Mouse (Mus musculus) mouse trophoblast stem cell (cell line): ENCODE measurements at regions not wholly inside any gene's neighbourhood (a gene's known extent, or its start where the extent isn't known, plus 50 kb on each side); places are given as distances from the start of the nearest gene placed in this dataset.

Experiments
- in situ Hi-C, 2 experiments: fragments of 300-500 bp; cut with MseI, MboI; formaldehyde crosslinking; loops; 2 replicates in 1 of 2; 3 replicates in 1 of 2; pipeline ENCODE4 v1.15.1; 2025

DNA sequence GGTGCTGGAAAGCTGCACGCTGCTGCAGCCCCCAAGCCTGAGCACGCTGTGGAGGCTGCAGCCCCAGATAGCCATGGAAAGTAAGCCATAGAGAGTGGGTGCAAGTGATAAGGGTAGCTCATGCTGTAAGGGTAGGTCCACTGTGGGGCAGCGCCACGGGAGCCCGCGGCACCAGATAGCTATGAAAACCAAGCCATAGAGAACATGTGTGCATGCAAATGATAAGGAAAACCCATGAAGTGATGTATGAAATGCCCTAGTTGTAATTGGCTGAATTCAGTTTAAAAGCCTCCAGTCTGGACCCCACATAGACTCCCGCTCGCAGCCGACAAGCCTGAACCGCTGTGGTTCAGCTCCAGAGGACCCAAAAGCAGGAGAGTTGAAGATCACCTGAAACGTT lies 58.8 kb upstream of the L3mbtl3 start:
- in situ Hi-C loops, result no loop called here

DNA sequence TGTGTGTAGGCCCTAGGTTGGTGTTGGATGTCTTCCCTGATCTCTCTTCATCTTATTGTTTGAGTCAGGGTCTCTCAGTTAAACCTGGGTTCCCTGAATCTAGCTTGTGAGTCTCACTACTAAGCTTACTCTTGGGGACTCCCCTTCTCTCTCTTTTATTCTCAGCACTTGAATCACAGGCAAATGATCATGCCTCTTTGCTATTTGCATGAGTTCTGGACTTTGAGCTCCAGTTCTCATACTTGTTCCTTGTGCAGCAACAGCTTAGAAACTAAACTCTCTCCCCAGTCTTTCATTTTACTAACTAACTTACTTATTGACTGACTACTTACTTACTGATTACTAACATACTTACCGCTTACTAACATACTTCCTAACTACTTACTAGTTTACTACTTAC lies 64.9 kb upstream of the L3mbtl3 start:
- in situ Hi-C loops, result no loop called here

DNA sequence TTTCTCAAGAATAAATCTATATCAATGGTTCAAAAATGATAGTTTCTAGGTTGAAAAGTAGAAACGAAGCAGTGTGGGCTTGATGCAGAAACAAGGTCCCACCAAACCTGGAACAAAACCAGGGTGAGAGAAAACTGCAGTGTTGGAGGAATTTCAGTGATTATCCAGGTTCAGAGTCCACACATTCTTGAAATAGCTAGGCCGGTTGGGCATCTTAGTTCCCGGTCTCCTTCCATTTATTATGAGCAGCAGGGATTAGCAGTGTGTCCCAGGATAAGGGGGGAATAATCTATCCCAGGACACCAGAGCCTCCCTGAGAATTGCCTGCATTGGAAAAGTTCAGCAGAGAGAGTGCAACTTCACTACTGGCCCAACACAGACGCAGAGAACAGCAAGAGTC lies 108.5 kb upstream of the L3mbtl3 start:
- in situ Hi-C loops, result no loop called here

DNA sequence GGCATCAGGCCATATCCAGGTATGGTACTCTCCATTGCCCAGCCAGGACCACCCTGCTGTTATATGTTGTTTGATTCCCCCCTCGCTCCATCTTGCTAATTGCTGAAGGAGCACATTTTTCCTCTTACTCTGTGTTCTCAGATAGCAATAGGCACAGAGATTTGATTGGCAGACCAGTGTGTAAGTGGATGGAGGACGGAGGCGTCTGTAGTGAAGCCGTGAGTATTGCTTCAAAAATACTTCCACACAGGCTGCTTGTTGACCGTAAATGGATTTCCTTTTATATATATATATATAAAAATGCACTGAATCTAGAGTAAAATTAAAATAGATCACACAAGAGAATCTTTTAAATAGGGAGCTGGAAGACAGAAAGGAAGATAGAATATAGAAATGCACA lies 115.6 kb upstream of the L3mbtl3 start:
- in situ Hi-C loops, result no loop called here

DNA sequence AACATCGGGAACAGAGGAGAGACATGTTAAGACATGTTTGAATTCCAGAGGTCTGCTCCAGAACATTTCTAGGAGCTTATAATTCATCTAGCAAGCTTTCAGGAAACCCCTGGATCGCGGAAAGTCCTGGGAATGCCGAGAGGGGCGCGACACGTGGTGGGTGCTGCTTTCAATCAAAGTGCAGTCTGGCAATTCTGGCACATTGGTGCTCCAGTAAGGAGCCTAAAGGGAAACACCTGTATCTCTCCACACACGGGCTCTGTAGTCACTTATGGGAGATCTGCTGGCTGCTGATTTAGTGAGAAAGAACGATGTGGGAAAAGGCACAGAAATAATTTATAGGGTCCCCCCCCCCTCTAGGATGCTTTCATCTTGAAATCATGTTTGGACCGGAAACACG lies 116.4 kb upstream of the L3mbtl3 start:
- in situ Hi-C loops, result no loop called here

DNA sequence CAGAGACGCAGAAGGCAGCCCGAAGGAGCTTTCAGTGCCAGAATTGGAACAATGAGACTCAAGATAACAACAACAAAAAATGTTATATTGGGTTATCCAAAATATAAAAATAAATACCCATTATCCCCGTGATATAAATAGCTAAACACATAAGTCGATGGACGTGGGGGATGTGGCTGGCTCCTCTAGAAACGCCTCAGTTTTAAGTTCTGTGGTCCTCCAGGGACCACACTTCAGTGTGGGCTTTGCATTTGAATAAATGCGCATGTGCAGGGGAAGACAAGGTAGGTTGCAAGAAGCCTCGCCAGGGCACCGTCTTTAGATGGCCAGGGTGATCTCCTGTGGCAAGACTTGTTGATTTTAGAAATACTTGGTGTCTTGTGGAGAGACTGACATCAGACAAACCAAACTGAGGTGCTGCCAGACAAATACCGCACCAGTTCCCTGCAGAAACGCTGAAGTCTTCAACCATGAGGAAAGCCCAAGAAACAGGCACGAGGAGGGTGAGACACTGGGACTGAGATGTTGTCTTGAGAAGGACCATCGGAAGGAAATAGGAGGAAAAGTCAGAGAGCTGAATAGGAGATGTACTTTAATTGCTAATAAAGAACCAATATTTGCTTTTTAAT lies 117.2 kb upstream of the L3mbtl3 start:
- in situ Hi-C loops, result no loop called here

DNA sequence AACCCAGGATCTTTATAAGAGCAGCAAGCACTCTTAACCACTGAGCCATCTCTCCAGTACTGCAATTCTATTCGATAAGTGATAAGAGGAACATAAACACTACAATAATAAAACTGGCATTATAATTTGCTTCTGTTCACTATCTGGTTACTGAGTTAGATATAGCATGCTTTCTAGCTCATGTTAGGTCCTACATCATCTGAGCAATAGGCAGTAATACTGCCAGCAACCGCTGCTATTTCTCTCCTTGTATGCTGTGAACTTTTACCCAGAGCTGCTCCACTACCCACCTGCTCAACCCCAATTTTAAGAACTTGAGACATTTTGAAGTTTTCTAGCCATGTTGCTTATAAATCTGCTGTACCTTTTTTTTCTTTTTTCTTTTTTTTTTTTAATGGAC lies 118.0 kb upstream of the L3mbtl3 start:
- in situ Hi-C loops, result no loop called here

DNA sequence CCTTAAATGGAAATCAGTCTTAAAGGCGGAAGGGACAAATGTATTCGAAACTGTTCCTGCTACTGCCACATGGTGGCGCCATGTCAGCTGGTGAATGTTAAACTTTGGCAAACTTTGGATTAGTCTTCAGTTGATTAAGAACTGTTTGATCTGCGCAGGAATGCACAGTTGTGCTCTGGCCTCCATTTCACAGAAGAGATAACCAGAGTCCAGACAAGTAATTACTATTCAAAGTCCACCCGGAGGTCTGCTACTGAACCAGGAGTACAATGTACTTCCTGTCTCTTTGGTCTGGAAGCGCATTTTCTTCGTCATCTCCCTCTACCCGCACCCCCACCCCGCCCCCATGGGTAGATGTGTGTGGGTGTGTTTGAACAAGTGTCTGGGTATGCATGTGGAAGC lies 118.6 kb upstream of the L3mbtl3 start:
- in situ Hi-C loops, result no loop called here

DNA sequence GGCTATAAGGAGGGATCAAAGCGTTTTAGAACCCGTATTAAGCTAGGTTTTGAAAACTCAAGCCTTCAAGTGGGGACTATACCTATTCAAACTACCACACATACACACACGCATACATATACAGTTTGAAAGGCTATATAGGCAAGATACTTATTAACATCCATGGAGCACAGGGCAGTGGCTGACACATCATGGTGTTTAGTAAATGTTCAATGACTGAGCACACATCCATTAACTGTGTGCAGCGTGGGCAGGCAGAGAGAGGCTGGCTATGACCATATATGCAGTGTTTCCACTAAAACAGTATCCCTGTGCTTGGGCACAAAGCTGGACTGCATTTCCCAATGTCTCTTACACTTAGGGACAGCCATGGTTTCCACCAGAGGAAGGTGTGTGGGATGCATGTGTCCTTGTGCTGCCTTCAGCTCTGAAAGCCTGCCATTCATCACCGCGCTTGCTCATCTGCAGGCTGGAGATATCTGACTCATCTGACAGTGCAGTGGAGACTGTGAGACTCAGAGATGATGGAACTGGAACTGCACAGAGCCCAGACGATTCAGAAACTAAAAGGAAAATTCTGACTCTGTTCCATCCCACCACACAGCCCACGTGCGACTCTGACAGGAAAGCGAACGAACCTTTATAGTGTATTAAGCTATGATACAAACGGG lies 124.6 kb upstream of the L3mbtl3 start:
- in situ Hi-C loops, result loop anchor here in 1 of 2 experiments (25.0 kb wide), 1 partner anchor 387 kb away; no protein-coding TSS in a partner anchor

DNA sequence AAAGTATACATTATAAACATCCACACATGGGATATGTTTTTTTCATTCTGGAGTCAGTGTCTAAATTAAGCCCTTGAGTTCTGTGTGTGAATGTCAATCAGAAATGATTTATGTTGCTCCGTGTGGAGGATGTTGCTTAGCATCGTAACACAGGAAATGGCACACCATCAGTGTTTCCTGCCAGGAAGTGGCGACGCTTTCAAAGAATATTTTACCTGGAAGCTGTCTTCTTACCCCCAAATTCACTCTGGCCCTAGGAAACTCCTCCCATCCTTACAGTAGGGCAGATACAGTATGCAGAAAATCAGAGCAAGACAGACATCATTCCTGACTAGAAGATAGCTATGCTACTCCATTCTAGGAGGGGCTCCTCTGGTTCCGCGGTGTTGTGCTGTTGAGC lies 145.1 kb upstream of the L3mbtl3 start:
- in situ Hi-C loops, result loop anchor here in 1 of 2 experiments (25.0 kb wide), 1 partner anchor 366 kb away; no protein-coding TSS in a partner anchor

DNA sequence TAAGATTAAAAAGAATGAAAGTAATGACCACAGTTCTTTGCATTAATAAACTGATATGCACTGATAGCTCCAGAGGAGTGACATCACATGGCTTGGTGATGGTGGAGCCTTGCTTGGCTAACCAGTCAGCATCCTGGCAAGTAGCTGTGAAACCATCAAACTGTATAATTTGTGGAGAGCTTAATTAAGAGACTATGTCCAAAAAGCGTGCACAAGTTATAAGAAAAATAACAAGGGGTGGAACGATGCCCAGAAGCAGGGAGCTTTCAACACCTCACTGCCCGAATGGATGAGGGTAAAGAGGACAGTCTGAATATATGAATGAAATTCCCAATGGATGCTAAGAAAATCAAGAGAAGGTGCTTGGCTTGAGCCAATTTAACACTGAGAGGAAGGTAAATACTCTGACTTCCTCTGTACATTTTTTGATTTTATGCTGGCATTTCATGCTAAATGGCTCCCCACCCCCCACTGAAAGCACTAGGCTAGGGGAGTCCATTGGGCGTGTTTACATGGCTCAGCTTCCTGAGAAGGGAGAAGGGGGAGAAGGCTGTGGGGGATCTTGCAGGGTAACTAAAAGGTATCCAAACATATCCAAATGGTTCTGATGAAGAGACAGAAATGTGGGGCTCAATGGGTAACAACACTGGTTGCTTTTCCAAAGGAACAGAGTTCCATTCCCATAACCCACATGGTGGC lies 150.2 kb upstream of the L3mbtl3 start:
- in situ Hi-C loops, result no loop called here

DNA sequence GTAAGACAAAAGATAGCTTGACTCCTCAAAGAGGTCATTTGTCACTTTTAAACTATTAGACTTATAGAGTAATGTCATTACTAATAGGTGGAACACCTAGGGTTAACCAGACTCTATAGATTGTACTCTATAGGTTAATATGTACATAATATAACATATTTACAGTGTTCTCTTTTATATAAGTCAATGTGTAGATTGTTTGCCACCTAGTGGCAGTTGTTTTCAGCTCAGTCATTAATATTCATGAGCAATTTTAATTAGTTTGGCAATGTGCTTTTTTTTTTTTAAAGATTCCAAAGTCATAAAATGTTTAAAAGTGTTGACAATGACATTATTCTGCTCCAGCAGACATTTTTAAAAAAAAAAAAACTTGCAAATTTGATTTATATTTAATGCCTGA lies 164.4 kb upstream of the L3mbtl3 start:
- in situ Hi-C loops, result no loop called here

DNA sequence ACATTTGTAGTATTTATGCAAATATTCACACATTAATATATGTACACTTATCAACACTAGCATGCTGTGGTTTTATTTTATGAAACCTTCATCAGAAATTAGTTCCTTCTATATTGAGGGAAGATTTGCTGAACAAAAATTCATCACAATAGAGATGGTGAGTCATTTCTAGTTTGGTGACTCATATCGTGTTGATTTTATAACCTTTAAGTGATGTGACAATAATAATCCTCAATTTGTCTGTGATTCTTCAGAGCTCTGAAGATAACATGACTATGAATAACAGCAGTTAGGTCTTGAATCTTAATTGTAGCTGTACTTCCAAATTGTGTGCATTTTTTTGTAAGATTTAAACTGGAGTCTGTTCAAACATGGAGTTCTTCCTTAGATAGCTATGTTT lies 168.3 kb upstream of the L3mbtl3 start:
- in situ Hi-C loops, result no loop called here

DNA sequence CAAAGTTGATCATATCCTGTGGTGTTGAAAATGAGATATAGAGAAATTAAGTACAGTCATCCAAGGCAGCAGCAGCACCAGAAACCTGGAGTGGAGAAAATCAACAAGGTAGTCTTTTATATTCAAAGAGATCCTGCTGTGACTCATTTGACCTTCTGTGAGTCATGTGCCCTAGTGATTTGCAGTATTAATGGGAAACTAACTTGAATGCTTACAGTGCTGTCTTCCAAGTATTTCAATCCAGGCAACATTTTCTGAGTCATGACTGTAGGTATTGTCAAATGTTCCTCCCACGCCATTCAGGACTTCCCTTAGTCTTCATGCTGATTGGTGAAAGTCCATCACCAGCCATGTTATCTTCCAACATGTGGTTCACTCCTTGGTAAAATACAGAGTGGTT lies 169.0 kb upstream of the L3mbtl3 start:
- in situ Hi-C loops, result no loop called here

DNA sequence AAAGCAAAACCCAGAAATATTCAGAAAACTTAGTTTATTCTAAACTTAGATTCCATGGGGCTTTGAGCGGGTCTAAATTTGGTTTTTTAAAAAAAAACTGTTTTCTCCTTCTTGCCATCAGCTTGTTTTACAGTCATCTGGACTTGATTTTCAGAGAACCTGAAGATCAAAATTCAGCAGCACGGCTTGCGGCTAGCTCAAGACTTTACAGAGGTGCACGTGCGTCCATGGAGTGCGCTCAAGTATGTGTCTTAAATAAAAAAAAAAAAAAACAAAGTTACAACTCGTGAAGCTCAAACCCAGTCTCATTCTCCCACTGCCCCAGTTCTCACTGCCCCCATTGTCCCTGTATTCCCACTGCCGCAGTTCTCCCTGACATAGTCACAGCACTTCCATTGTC lies 180.5 kb upstream of the L3mbtl3 start:
- in situ Hi-C loops, result no loop called here

DNA sequence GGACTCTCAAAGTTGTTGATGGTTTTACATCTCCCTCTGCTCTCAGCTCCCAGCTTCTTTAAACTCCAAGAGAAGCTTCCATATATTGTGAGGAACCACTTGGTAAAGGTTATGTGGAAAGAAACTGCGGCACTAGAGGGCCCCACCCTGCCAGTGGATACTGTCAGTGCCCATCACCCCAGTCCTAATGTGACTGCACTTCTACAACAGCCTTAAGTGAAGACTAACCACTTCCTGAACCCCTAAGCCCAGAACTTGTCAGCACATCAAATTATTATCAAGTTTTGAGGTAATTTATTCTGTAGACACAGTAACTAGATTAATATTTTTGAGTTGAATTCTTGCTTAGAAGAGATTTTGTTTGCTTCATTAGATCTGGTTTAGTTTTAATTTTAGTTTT lies 182.3 kb upstream of the L3mbtl3 start:
- in situ Hi-C loops, result no loop called here

DNA sequence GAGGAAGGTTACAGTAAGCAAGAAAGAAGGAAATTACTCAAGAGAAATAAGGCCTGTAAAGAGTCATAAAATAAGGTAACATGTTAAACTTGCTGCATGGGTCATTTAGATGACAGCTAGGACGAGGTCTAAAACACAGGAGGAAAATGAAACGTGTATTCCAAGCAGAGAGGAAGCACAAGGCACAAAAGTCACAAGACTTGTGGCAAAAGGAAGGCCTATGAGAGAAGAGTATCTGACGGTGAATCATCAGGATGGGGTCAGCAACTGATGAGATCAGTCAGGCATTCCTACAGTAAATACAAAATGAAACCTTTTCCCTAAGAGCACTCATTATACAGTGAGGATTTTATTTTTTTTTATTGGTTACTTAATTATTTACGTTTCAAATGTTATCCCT lies 183.6 kb upstream of the L3mbtl3 start:
- in situ Hi-C loops, result no loop called here

DNA sequence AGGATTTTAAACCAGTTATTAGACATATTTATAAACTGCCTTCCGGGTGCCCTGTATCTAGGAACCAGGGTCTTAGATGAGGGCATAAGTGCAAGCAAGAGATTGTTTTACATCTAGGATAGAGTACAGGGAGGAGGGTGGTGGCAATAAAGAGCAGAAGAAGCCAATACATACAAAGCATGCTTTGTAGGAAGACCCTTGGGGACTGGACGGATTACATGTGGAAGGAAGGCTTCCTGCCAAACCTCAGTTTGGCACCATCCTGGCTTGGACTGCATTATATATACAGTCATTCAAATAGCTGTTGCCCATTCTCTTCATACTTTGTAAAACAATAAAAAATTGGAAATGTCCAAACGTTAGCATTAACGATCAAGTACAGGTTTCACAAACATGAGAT lies 184.7 kb upstream of the L3mbtl3 start:
- in situ Hi-C loops, result no loop called here

DNA sequence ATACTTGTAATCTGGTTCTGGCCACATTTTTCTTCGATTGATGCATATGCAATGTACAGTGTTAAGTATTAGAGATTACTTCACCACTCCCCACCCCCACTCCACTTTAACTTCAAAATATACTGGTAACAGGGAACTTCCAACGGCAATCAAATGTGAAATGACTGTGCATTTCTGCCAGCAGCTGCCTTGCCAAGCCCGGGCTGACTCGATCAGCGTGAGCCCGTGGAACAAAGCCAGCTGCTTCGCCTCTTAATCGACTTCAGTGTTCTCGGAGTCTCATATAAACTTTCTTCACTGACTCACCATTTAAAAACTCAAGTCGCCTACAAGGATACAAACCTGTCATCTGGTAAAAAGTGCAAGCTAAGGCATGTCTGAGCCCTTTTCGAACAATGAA lies 188.7 kb upstream of the L3mbtl3 start:
- in situ Hi-C loops, result no loop called here

DNA sequence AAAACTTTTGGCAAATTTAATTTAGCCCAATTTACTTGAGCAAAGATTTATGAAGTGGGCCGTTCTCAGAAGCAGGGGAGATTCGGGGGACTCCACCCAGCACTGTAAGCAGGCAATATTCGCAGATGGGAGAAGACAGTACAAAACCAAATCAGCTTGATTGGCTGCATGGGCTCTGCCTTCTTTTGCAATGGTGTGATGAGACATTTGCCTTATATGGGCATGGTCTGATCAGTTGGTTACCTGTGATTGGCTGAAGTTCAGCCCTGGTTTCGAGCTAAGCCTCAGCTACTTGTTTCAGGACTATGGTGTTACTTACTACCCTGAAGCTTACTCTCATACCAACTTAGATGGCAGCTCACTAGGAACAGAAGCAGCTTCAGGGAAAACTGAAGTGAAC lies 185.6 kb upstream of the Arhgap18 start:
- in situ Hi-C loops, result no loop called here

DNA sequence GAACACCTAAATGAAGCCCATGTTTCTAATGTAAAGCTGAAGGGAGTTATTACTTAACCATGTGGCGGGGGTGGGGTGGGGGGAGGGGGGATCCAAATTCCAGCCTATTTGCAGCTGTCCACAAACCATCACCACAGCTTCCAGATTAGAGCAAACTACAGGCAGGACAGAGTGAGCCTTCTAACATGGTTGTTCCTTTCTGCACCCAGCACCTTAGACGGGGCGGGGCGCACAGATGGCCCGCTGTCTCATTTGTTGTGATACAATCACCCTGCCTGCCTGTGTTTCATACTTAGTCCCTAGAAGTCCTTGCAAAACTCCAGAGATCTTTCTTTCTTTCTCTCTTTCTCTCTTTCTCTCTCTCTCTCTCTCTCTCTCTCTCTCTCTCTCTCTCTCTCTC lies 182.8 kb upstream of the Arhgap18 start:
- in situ Hi-C loops, result no loop called here

DNA sequence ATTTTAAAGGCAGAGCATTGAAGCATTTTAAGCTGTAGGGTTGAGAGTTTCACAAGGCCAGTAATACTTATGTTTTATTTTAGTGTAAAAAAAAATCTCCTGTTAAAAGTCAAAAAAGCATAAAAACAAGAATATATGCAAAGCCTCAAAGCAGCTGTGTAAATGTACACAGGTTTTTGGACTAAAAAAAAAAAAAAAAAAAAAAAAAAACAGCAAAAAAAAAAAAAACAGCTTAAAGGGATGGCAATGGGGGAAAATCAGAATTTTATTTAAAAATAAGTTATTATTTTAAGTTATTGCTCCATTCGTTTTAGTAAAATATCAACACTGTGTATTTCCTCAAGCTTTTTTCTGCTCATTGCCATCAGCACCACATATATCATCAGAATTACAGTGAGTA lies 181.8 kb upstream of the Arhgap18 start:
- in situ Hi-C loops, result no loop called here

DNA sequence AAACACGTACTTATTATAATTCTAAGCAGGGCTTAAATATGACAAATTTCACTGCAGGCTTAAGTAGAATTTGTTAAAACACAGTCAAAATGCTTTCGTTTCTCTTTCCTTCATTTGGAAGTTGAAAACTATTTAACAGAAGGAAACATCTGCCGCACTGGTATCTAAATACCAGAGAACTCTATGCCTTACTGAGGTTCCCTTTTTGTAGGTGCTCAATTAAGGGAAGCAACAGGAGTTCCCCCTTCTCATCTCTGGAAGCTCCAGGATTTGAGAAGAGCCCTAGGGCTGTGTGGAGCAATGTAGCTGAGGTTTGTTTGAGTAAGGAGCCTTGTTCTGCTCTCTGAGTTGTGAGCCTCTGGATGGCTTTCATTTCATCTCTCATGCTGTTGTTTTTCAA lies 177.1 kb upstream of the Arhgap18 start:
- in situ Hi-C loops, result no loop called here
